Mouse (Mus musculus): ENCODE measurements at regions not wholly inside any gene's neighbourhood (a gene's known extent, or its start where the extent isn't known, plus 50 kb on each side); places are given as distances from the start of the nearest gene placed in this dataset.

DNA sequence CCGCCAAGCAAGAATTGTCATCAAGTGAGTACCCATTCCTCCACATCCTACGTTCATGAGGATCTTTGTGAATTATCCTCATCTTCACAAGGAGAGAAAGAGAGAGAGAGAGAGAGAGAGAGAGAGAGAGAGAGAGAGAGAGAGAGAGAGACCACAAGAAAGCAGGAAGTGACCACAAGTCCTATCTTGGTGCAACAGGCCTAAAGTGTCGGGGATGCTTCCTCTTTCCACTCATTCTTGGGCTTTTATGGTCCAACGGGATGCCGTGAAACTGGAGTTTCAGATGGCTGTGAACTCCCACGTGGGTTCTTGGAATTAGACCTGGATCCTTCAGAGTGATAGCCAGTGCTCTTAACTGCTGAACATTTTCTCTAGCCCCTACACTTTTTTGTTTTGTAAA lies 53.1 kb upstream of the Rai14 start:
- no peak for DNase-seq

DNA sequence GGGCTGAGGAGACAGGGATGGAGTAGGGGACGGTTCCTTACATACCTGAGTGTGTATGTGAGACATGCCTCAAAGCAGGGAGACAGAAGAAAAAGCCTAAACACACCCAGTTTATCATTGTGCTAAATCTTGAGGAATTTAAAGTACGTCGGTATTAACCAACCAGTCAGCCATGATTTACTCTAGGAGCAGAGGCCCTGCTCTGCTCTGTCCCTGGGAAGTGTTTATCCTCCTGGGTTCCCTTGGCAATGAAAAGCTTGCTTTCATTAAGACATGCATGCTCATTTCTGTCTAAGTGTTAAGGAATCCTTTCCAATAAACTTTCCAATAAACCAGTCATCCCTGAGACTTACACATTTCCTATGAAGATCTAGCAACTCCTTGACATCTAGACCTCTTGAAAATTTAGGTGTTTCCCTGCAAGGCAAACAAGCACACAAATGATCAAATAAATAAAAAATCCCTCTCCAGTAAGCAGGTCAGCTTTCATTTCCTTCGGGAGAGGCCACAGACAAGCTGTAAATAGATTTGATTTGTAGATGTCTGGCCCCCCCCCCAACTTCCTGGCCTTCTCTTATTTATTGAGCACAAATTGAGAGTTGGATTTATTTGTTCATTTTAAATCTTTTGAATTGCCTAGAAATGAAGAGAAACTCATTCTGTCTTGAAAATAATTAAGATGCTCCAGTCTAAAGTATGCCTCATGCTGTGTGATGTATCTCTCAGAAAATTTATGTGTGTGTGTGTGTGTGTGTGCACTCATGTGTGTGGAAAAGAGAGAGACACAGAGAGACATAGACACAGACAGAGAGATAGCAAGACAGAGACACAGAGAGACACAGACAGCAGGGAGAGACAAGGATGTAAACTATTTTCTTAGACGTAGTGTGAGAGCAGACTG lies 56.2 kb upstream of the Rai14 start:
- DNase-seq, result no peak

- no peak for DNase-seq
These were observed 56.9 kb upstream of the Rai14 start for GRCm38 (mm10) chr15:10771311-10771690.

DNA sequence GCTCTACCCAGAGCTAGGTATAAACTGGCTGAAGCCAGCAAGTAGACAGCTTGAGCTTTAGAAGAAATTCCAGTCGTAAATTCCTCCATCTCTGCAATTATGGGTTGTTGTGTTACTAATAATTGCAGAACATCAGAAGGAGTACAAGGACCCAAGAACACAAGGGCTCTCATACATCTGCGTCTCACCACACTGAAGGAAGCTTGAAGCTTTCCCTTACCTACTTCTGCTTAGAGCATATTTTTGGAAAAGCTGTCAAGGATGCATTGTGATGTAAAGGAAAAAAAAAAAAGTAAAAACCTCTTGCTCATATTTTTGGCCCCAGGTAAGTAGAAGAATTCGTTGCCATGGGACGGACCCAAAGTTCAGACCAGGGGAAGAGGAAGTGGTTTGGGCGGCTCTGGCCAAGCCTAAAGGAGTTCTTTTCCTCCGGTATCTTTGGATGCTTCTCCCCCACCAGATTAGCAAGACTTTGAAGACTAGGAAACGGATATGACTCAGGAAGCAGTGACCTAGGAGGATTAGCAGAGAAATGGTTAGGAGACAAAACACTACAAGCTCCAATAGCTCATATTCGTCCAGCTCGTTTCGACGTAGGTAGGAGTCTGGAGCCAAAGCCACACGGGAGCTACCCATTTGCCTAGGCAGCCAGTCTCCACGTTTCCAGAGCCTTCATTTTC lies 65.7 kb upstream of the Rai14 start:
- no peak for DNase-seq

- no peak for DNase-seq
These were observed 74.9 kb upstream of the Rai14 start for GRCm38 (mm10) chr15:10789371-10789770.

- no peak for DNase-seq
These were observed 76.6 kb upstream of the Rai14 start for GRCm38 (mm10) chr15:10790862-10791497.

GRCm38 (mm10) chr15:10791516-10792112 lies 77.2 kb upstream of the Rai14 start:
- DNase-seq, result no peak

- no peak for DNase-seq
These were observed 77.7 kb upstream of the Rai14 start for GRCm38 (mm10) chr15:10792156-10792555.

- DNase-seq, result no peak
These were observed 80.8 kb upstream of the Rai14 start for GRCm38 (mm10) chr15:10795126-10795792.

- no peak for DNase-seq
These were observed 85.2 kb upstream of the Rai14 start for GRCm38 (mm10) chr15:10799656-10800055.

DNA sequence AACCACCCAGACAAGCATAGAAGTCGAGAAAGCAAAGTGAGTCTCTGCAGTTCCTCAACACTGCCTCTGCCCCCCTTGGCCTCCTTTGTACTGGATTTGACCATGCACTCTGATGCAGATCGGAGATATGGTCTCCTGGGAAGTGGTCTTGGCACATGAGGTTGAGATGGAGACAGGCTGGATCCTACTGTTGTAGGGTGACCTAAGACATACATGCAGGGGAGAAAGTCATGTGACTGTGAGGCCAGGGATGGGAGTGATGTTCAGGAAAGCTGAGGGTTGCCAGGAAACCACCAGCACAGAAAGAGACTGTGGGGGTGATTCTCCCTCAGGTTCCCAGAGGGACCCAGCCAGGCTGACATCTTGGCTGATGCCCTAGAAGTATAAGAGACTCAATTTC lies 99.8 kb upstream of the Rai14 start:
- DNase-seq, result no peak

GRCm38 (mm10) chr15:10814709-10815108 lies 100.3 kb upstream of the Rai14 start:
- DNase-seq, result no peak

GRCm38 (mm10) chr15:10816213-10816621 lies 101.8 kb upstream of the Rai14 start:
- DNase-seq, result no peak

- no peak for DNase-seq
These were observed 103.8 kb upstream of the Rai14 start for GRCm38 (mm10) chr15:10818216-10818615.

- no peak for DNase-seq
These were observed 104.3 kb upstream of the Rai14 start for GRCm38 (mm10) chr15:10818706-10819105.

DNA sequence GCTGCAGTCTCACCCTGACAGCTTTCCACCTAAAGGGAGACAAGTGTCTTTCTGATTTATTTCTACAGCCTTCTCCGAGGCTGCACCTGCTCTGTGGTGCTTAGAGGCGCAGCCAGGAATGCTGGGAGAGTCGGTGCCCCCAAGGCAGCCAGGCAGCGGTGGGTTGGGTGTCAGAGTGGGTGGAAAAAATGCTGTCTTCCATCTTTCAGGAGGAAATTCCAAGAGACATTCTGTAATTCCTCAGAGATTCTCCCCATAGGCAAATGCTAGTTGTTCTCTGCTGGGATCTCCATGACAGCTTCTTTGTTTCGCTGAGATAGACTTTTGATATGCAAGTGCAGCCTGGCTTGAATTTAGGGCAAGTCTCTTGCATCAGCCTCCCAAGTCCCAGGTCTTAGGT lies 109.5 kb upstream of the Rai14 start:
- DNase-seq, result no peak

DNA sequence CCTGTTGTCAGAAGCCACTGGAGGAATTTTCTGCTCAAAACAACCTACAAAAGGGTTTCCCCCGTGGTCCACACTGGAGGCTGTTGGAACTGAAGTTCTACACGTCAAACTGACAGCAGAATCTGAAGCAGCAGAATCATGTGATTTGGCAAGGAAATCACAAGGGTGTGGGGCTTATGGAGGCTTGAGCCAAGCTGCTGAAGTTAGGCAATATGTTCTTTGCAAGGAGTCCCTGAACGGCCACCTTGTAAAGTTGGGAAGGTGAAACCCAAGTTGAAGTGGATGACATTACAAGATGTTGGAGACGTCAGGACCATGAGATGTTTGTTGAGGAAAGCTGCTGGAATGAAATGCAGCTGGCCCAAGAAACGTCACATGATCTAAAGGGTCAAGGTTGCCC lies 115.2 kb upstream of the Rai14 start:
- no peak for DNase-seq

- no peak for DNase-seq
These were observed 116.1 kb upstream of the Rai14 start for GRCm38 (mm10) chr15:10830478-10830877.

GRCm38 (mm10) chr15:10831106-10831505 lies 116.7 kb upstream of the Rai14 start:
- no peak for DNase-seq

DNA sequence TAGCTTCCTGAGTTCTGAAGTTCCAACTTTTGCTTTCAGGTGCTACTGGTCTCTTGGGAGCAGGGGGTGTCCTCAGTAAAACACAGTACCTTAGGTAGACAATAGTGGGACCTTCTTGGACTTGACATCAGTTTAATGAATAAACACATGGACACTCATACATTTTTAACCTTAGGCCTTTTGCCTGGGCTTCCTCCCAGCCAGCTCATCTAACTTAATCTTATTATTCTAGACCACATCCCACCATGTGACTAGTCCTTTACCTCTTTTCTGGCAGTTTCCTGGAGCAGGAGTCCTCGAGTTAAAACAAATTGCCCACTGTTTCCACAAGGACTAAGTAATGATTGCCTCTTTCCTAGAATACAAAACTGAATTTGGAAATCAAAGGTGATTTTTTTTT lies 117.9 kb upstream of the Rai14 start:
- no peak for DNase-seq

GRCm38 (mm10) chr15:10833866-10834571 lies 118.1 kb upstream of the C1qtnf3 start:
- DNase-seq, result no peak
